Mouse (Mus musculus): Measurements from ENCODE around the gene Sema4b. TPM values are rescaled to one million over a fixed set of nuclear protein-coding genes. Genes with fewer than 3 reads are reported as not detected.

The Sema4b gene
- polyA plus RNA-seq, 1 experiment = 5.6 TPM

- H3K4me1 ChIP-seq (ENCODE audit: control insufficient read depth, insufficient read depth, low read length) = no peaks in the 10 kb centered on the region
- peaks cover 3% of the 10 kb centered on the region for H3K36me3 ChIP-seq (ENCODE audit: control insufficient read depth, insufficient read depth, low read length)
- no peaks in the 10 kb centered on the region for H3K27me3 ChIP-seq (ENCODE audit: control insufficient read depth, insufficient read depth, low read length)
- no peak overlapping the region for H3K4me3 ChIP-seq (ENCODE audit: control insufficient read depth, low read depth, low read length)
- TF ChIP-seq CTCF (IDR thresholded peaks at IDR 0.05; ENCODE audit: control insufficient read depth, insufficient read depth, insufficient replicate concordance, low read depth, low read length) = no peak
- no peak for TF ChIP-seq POLR2A (IDR thresholded peaks at IDR 0.05; ENCODE audit: control insufficient read depth, low read depth, low read length)
- no peak overlapping the region for H3K27ac ChIP-seq (ENCODE audit: control insufficient read depth, insufficient read depth, low read depth, low read length)
These were observed 29.9 kb downstream of the Sema4b start for GRCm38 (mm10) chr7:80216566-80216965.

- TF ChIP-seq CTCF (IDR thresholded peaks at IDR 0.05; ENCODE audit: control insufficient read depth, insufficient read depth, insufficient replicate concordance, low read depth, low read length) = no peak
- no peak for TF ChIP-seq POLR2A (IDR thresholded peaks at IDR 0.05; ENCODE audit: control insufficient read depth, low read depth, low read length)
These were observed 32.0 kb downstream of the Sema4b start for GRCm38 (mm10) chr7:80218666-80219065.

GRCm38 (mm10) chr7:80220237-80220797 lies 33.7 kb downstream of the Sema4b start:
- Histone ChIP-seq H3K27ac (ENCODE audit: control insufficient read depth, insufficient read depth, low read depth, low read length) (no peak overlapping the region), H3K4me1 (ENCODE audit: control insufficient read depth, insufficient read depth, low read length) (no peaks in the 10 kb centered on the region), H3K27me3 (ENCODE audit: control insufficient read depth, insufficient read depth, low read length) (no peaks in the 10 kb centered on the region), H3K4me3 (ENCODE audit: control insufficient read depth, low read depth, low read length) (no peak overlapping the region), H3K36me3 (ENCODE audit: control insufficient read depth, insufficient read depth, low read length) (peaks cover 3% of the 10 kb centered on the region)
- no peak for TF ChIP-seq POLR2A (IDR thresholded peaks at IDR 0.05; ENCODE audit: control insufficient read depth, low read depth, low read length)
- TF ChIP-seq CTCF (IDR thresholded peaks at IDR 0.05; ENCODE audit: control insufficient read depth, insufficient read depth, insufficient replicate concordance, low read depth, low read length) = no peak

More at GRCm38 (mm10) chr7:80218666-80219065, 32.0 kb downstream of the Sema4b start:
- Histone ChIP-seq H3K36me3 (ENCODE audit: control insufficient read depth, insufficient read depth, low read length) (peaks cover 3% of the 10 kb centered on the region), H3K4me1 (ENCODE audit: control insufficient read depth, insufficient read depth, low read length) (no peaks in the 10 kb centered on the region), H3K27me3 (ENCODE audit: control insufficient read depth, insufficient read depth, low read length) (no peaks in the 10 kb centered on the region), H3K27ac (ENCODE audit: control insufficient read depth, insufficient read depth, low read depth, low read length) (no peak overlapping the region), H3K4me3 (ENCODE audit: control insufficient read depth, low read depth, low read length) (no peak overlapping the region)

GRCm38 (mm10) chr7:80221179-80221750 lies 34.6 kb downstream of the Sema4b start:
- TF ChIP-seq CTCF (IDR thresholded peaks at IDR 0.05; ENCODE audit: control insufficient read depth, insufficient read depth, insufficient replicate concordance, low read depth, low read length) (no peak), POLR2A (IDR thresholded peaks at IDR 0.05; ENCODE audit: control insufficient read depth, low read depth, low read length) (no peak)
- no peaks in the 10 kb centered on the region for H3K4me1 ChIP-seq (ENCODE audit: control insufficient read depth, insufficient read depth, low read length)
- H3K36me3 ChIP-seq (ENCODE audit: control insufficient read depth, insufficient read depth, low read length) = peaks cover 4% of the 10 kb centered on the region
- H3K4me3 ChIP-seq (ENCODE audit: control insufficient read depth, low read depth, low read length) = no peak overlapping the region
- H3K27ac ChIP-seq (ENCODE audit: control insufficient read depth, insufficient read depth, low read depth, low read length) = no peak overlapping the region
- no peaks in the 10 kb centered on the region for H3K27me3 ChIP-seq (ENCODE audit: control insufficient read depth, insufficient read depth, low read length)

- Histone ChIP-seq H3K4me3 (ENCODE audit: control insufficient read depth, low read depth, low read length) (peak overlapping the region; percentile 71), H3K36me3 (ENCODE audit: control insufficient read depth, insufficient read depth, low read length) (peaks cover 1% of the 10 kb centered on the region; the same call in 1 of the 2 replicates), H3K27me3 (ENCODE audit: control insufficient read depth, insufficient read depth, low read length) (no peaks in the 10 kb centered on the region), H3K4me1 (ENCODE audit: control insufficient read depth, insufficient read depth, low read length) (peaks cover 4% of the 10 kb centered on the region), H3K27ac (ENCODE audit: control insufficient read depth, insufficient read depth, low read depth, low read length) (no peak overlapping the region)
- TF ChIP-seq POLR2A (IDR thresholded peaks at IDR 0.05; ENCODE audit: control insufficient read depth, low read depth, low read length) (no peak), CTCF (IDR thresholded peaks at IDR 0.05; ENCODE audit: control insufficient read depth, insufficient read depth, insufficient replicate concordance, low read depth, low read length) (peak; percentile 42; the same call in 1 of the 2 replicates)
These were observed 40.4 kb downstream of the Sema4b start for GRCm38 (mm10) chr7:80227065-80227464.

GRCm38 (mm10) chr7:80230196-80230595 lies 43.6 kb downstream of the Sema4b start:
- TF ChIP-seq CTCF (IDR thresholded peaks at IDR 0.05; ENCODE audit: control insufficient read depth, insufficient read depth, insufficient replicate concordance, low read depth, low read length) = no peak
- TF ChIP-seq POLR2A (IDR thresholded peaks at IDR 0.05; ENCODE audit: control insufficient read depth, low read depth, low read length) = no peak
- Histone ChIP-seq H3K36me3 (ENCODE audit: control insufficient read depth, insufficient read depth, low read length) (peaks cover 1% of the 10 kb centered on the region; the same call in 1 of the 2 replicates), H3K4me1 (ENCODE audit: control insufficient read depth, insufficient read depth, low read length) (peaks cover 8% of the 10 kb centered on the region), H3K4me3 (ENCODE audit: control insufficient read depth, low read depth, low read length) (no peak overlapping the region), H3K27ac (ENCODE audit: control insufficient read depth, insufficient read depth, low read depth, low read length) (no peak overlapping the region), H3K27me3 (ENCODE audit: control insufficient read depth, insufficient read depth, low read length) (no peaks in the 10 kb centered on the region)

GRCm38 (mm10) chr7:80231971-80232488 lies 45.4 kb downstream of the Sema4b start:
- Histone ChIP-seq H3K4me3 (ENCODE audit: control insufficient read depth, low read depth, low read length) (peak overlapping the region; percentile 97), H3K4me1 (ENCODE audit: control insufficient read depth, insufficient read depth, low read length) (peaks cover 8% of the 10 kb centered on the region), H3K27ac (ENCODE audit: control insufficient read depth, insufficient read depth, low read depth, low read length) (peak overlapping the region; percentile 89), H3K36me3 (ENCODE audit: control insufficient read depth, insufficient read depth, low read length) (no peaks in the 10 kb centered on the region; the same call in 1 of the 2 replicates), H3K27me3 (ENCODE audit: control insufficient read depth, insufficient read depth, low read length) (no peaks in the 10 kb centered on the region)
- TF ChIP-seq POLR2A (IDR thresholded peaks at IDR 0.05; ENCODE audit: control insufficient read depth, low read depth, low read length) (no peak), CTCF (IDR thresholded peaks at IDR 0.05; ENCODE audit: control insufficient read depth, insufficient read depth, insufficient replicate concordance, low read depth, low read length) (no peak)

All from testis, adult 2 months (tissue).